Mouse (Mus musculus) embryo, embryonic 9.5 days (tissue): Measurements from ENCODE around the gene Chaf1a.
"Not testable (repeated sequence)": the region's sequence is repeated elsewhere in the genome, so short reads cannot be mapped to it uniquely, and the experiment has no call there.

Experiments used
- DNase-seq: peaks from one replicate; pipeline ENCODE4 v3.0.0-alpha.2; 2017; ENCODE audit errors: extremely low spot score

Chaf1a gene

DNA sequence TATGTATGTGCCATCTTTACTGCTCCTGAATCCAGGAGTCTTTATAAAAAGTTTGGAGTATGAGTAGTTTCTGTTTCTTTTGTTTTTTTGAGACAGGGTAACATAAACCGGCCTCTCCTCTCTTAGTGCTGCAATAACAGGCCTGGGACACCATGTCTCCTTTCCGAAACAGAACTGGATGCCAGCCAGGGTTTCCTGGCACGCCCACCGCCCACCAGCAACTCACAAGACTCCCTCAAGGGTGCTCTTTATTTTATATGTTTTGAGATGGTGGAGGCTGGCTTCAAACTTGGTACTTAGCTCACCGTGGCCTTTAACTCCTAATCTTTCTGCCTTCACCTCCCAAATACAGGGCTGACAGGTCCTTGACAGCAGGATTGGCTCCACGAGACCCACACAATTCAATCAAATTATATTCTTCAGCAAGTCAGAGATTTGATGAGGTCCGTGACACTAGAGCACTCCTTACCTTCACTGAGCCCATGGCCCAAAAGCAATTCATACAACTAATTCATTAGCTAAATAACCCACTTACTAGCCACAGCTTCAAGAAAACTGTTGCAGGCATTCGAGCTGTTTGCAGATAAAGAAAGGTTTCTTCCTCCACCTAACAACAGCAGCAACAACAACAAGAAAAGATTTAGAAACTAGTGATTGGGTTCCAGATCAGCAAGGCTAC lies 1.5 kb upstream of the Chaf1a start:
- DNase-seq = no peak

DNA sequence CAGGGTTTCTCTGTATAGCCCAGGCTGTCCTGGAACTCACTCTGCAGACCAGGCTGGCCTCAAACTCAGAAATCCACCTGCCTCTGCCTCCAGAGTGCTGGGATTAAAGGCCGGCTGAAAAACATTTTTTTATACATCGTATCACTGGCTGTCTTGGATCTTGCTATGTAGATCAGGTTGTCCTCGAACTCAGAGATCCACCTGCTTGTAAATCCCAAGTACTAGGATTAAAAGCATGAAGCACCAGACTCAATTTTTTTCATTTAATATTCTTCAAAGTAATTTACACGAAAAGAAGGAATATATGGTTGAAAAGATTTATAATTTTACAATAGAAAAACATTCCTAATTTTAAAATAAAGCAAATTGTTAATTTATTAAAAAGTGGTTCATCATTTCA lies 894 bp upstream of the Chaf1a start:
- no peak for DNase-seq

DNA sequence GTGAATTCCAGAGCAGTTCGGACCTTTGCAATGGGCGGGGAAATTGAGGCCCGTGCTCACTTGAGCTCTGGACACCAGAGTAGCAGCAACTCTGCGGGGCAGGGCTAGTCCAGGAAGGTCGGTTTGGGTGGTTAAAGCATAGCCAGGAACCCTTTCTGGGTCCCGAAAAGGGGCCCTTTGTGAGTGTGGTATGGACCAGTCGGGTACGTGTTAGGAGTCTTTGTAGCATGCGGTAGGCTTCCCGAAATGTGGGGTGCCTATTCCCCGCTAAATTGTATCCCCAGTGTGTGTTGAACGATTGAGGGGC lies 571 bp downstream of the Chaf1a start:
- no peak for DNase-seq

DNA sequence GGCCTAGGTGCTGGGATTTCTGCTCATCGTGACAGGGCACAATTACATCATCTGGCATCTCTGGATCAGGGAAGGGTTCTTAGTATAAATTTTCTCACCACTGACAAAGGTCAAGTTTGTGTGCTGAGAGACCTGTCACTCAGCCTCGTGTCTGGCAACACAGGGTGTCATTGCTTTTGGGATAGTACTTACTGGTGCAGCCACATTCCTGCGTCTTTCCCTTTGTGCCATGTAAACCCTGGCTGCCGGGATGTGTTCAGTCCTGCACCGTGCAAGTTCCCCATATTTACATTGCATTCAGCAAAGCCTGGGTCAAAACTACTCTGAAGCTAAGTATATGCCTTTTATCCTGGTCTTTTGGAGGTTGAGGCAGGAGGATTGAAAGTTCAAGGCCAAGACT lies 11.1 kb downstream of the Chaf1a start:
- no peak for DNase-seq

DNA sequence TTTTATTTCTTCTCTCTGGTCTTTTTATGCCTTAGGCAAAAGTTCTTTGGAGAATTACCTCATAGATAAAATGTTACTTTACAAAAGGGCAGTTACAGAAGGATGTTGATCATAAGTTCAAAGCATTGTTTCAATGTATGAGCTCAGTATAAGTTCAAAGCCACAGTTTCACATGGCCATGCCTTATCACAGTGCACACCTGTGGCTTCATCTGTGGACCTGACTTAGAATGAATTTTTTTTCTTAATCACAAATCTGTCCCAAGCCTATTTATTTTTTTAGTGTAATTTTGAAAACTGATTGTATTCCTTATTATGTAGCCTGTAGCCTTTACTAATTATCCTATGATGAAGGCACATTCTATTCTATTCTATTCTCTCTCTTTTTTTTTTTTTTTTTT lies 14.7 kb downstream of the Chaf1a start:
- DNase-seq = no peak

DNA sequence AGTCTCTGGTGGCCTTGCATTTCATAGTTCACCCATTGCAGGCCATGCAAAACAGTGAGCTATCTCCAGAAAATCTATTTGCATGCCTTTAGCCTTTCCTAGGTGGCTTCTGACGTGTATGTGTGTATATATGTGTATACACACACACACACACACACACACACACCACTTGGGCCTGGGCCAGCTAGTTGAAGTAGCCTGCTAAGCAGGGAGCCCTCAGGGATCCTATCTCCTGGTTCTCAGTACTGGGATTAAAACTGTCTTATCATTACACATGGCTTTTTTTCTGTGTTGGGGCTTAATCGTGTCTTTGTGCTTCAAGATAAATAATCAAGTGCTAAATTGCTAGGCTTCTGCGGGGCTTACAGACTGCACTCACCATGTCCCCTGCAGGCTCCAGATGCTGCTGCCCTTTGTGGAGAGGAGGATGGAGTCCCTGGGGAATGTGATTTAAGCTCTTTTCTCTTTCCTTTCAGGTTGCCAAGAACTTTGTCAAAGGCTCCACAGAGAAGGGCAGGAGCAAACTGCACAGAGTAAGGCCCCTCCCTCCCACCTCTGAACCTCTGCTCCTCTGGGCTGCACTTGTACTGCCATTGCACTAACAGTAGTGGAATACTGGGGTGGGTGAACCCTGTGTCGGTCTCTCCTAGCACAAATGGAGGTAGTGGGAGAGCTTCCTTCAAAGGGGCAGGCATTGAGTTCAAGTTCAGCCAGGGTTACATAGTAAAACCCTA lies 15.9 kb downstream of the Chaf1a start:
- DNase-seq = no peak

DNA sequence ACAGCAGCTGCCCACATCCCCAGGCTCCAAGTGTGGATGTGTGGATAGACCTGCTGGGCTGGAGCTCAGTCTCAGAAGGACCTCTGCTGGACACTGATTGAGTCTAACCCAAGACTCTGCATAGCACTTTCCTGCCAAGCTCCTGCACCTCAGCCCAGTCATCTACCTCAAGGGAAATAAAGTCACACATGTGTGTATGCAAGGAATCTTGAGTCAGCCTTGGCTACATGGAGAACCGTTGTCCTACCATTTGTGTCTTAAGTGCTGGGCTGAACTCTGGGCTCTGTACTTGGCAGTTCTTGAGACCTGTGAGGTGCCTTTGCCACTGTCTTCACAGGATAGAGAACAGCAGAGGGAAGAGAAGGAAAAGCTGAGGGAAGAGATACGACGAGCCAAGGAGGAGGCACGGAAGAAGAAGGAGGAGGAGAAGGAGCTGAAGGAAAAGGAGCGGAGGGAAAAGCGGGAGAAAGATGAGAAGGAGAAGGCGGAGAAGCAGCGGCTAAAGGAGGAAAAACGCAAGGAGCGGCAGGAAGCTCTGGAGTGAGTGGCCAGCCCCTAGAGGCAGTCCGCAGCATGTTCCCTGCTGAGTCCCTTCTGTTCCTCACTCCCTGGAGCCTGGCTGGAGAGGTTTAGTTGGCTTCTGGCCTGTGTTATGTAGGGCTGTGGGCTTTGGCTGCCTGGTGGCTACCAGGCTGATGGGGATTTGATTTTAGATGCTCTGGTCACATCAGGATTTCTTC lies 17.3 kb downstream of the Chaf1a start:
- no peak for DNase-seq

DNA sequence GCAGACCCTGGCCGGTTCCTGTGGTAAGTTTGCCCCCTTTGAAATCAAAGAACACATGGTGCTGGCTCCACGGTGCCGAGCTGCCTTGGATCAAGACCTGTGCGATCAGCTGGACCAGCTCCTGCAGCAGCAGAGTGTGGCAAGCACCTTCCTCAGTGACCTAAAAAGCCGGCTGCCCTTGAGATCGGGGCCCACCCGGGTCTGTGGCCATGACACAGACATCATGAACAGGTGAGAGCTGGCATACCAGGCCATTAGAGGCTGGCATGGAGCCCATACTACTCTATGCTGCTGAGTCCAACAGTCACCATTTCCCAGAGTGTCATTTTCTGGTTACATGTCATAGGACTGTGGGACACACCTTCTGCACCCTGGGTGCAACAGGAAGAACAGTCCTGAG lies 21.8 kb downstream of the Chaf1a start:
- DNase-seq = no peak

DNA sequence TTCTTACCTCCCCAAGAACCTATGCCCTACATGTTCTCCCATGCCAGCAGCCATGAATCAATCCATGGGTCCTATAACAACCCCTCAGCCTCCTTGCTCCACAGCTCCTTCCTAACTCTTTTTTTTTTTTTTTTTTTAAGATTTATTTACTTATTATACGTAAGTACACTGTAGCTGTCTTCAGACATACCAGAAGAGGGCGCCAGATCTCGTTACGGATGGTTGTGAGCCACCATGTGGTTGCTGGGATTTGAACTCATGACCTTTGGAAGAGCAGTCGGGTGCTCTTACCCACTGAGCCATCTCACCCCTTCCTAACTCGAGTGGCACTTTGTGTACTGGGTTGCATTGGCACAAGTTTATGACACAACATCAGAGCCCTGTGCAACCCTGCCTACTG lies 25.5 kb downstream of the Chaf1a start:
- not testable (repeated sequence) for DNase-seq

DNA sequence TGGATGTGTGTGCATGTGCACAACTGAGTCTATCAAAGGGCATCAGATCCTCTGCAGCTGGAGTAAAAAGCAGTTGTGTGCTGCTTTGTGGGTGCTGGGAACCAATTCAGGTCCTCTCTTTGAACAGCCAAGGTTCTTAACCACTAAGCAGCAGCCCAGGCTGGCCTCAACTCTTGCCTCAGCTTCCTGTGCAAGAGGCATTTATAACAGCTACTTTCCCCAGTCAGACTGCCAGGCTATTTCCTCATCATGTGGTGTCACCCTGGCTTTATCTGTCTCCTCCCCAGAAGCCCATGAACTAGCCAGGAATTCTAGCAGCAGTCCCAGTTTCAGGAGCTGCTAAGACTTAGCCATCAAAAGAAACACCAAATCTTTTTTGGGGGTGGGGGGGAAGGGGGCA lies 26.2 kb downstream of the Chaf1a start:
- DNase-seq = no peak

DNA sequence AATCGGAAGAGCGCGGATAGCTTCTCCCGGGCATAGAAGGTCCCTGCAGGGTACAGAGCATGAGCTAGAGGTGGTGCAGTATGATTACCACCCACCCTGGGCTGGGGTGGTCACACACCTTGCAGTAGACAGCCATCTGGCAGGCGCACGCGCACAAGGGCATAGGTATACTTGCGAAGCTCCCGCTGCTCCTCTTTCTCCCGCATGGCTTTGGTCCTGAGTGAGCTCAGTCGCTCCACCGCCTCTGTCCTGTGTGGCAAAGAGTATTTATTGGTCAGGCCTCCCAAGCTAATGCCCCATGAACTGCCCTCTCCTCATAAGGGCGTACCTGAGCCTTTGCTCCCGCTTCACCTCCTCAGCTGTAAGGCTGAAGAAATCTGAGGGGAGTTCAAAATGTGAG lies 28.8 kb downstream of the Chaf1a start:
- DNase-seq = no peak

DNA sequence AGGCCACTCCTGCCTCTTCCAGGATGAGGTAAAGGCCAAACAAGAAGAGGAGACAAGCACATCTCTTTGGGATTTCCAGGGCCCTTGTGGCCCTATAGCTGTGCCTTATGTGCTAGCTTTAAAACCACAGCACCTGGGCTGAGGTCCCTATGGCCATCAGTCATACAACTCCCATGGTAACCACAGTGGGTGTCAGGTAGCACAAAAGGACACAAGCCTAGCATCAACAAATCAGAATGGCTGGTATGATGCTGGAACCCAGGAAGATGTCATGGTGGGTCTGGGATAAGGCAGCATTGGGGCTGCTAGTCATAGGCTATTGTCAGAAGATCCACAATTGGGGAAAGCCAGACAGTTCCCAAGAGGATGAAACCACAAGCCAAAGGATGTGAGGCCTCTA lies 30.9 kb downstream of the Chaf1a start:
- no peak for DNase-seq

DNA sequence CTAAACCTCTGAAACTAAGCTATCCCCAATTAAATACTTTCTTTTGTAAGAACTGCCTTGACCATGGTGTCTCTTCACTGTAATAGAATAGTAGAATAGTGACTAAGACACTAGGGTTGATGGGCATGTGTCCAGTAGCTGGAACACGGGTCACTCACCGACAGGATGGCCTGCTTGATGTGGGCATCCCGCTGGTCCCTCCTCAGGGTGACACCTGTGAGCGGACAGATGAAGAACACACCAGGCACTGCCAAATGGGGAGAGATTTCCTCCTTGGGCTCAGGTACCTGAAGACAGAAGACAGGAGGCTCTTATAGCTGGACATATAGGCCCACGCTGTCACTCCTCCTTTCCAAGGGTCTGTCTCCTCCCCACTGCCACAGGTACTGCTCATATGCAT lies 32.0 kb downstream of the Chaf1a start:
- DNase-seq = no peak

DNA sequence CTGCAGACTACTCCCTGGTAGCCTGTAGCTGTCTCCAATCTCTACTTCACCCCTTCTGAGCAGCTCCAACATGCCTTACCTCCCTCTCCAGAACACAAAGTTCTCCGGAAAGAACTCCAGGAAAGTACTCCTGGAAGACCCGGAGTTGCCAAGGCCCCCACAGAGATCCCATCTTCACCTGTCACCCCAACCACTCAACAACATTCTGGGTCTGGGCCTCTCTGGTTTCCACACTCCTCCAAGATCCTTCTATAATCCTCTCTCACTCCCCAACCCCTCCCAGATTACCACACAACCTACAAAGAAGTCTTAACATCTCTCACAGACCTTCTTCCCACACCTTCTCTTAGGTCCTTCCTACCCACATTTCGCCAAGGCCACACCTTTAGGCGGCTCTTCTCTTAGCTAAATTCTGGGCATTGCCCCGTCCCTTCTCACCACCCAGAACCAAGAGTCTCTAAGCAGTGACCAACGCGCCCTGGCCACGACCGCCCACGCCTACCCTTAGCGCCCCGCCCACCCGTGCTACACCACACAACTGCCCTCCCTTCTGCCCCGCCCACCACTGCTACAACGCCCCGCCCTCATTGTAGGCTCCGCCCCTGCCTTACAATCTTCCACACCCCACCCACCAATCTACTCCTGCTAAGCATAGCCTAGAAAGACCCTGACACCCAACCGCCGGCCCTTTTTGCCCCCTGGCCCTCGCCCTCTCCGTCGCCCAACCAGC lies 34.0 kb downstream of the Chaf1a start:
- peak; percentile 93 for DNase-seq

DNA sequence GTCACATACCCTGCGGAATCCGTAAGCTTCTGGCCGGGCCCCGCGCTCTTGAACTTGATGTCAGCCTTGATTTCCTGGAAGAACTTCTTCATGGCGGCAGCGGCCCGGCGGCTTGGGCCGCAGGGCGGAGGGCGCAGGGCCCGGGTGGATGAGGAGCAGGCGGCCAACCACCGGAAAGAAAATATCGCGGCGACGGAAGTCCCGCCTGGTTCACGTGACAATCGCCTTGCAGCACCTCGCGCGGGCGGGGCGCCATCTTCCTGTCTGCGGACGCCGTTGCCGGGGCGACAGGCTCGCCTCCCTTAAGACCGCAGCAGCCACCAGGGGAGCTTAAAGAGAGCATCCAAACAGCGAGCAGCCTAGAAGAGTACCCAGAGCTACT lies 34.6 kb downstream of the Chaf1a start, which contains the start of gene Ubxn6:
Gene Ubxn6 (minus strand): TSS at position 202 of the 382 bp plus-strand sequence.
- DNase-seq = peak; percentile 92

DNA sequence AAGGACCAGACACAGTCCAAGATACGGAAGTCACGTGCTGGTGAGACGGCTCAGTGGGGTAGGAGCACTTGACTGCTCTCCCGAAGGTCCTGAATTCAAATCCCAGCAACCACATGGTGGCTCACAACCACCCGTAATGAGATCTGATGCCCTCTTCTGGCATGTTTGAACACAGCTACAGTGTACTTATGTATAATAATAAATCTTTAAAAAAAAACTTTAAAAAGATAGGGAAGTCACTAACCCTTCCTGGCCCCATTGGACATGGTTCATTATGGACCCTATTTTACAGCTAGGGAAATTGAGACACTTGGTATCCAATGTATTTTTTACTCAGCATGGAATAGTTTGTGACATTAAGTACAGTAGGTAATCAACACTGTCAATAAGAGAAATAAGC lies 37.3 kb downstream of the Chaf1a start:
- no peak for DNase-seq

DNA sequence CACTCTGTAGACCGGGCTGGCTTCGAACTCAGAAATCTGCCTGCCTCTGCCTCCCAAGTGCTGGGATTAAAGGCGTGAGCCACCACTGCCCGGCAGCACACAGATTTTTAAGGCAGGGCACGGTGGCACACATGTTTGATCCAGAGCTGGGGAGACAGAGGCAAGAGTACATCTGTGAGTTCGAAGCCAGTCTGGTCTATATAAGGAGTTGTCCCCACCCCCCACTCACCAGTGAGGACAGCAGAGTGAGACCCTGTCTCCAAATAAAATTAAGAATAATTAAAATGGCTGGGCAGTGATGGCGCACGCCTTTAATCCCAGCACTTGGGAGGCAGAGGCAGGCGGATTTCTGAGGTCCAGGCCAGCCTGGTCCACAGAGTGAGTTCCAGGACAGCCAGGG lies 38.1 kb downstream of the Chaf1a start:
- not testable (repeated sequence) for DNase-seq

DNA sequence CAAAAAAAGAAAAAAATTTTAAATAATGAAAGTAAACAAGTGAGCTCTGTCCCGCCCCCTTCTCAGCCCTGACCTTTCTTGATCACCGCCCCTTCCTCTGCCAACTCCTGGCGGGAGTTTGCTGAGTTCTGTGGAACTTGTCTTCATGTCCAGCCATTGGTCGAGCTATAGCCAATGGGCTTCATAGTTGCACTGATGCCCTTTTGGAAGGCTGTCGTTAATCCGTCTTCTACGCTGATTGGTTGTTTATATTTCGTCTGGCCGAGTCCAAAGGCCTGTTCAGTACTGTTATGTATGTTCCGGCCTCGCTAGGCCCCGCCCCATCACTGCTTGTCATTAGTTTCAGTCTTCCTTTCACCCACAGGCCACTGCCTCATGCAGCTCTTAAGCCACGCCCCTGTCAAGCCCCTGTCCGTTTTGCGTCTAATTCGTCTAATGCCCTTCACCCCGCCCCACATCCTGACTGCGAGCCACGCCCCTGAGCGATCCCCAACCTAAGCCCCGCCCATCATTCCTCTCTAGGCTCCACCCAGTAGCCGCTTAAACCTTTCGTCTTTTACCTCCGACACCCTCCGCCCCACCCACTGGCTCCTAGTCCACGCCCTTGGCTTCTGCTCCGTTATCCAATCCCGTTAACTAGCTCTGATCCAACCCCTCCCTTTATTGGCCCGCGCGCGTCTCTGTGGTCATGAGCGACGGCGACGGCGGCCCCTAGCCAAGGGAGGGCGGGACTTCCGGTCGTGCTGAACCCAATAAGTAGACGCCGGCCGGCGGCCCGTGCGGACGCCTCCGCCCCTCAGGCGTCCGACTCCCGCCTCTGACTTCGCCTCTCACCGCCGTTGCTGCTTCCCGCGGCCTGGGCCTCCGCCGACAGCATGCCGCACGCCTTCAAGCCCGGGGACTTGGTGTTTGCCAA lies 38.9 kb downstream of the Chaf1a start, which contains the start of gene Hdgfl2:
Gene Hdgfl2 (plus strand): TSS at position 755 of the 916 bp plus-strand sequence.
- DNase-seq = peak; percentile 100

DNA sequence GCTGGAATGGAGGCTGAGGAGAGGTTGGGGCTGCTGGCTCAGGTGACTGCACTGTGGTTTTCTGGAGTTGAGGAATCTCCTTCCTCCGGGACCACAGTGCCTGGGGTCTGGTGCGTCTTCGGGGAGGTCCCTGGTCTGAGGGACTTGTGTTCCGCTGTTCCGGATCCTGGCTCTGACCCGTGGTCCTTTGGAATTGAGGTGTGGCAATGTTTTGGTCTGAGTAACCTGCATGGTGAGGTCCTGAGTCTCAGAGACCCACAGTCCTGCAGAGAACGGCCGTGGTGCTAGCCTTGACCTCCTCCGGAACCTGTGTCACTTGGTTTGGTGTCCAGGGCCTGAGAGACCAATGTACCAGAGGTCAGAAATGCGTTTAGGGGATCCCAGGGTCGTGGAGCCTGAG lies 39.7 kb downstream of the Chaf1a start:
- DNase-seq = no peak

DNA sequence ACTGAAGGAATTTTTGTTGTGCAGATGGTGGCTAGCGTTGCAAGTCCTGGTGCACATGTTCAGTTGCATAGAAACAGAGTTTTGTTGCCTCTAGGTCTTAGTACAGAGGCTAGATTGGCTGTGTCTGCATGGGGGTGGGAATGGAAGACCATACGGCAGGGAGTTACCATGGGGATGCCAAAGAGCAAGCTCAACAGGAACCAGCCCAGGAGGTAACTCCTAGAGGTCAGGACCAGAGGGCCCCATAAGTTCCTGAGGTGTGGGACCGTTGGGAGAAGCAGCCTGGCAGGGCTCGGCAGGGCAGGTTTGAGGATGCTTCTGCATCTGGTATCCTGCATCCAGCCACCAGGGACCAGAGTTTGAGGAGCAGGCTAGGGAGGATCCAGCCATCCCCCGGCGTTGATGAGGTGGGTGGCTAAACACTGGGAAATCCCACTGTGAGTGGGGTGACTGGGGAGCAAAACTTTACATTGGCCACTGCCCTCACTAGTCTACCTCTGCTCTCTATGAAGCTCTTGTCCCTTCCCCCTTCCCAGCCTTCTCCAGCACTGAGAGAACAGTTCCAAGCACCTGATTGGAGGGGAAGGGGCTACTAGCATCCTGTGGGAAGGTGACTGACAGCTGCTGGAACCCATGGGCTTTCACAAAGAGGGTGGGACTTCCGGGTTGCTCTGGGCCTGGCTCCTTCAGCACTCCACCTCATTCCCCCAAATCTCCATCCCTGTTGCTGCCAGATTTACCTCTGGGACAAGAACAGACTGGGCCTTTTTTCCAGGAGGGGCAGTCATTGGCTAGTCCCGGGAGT lies 40.7 kb downstream of the Chaf1a start:
- peak; percentile 80 for DNase-seq
